Mouse (Mus musculus): ENCODE measurements at regions not wholly inside any gene's neighbourhood (a gene's known extent, or its start where the extent isn't known, plus 50 kb on each side); places are given as distances from the start of the nearest gene placed in this dataset.

DNA sequence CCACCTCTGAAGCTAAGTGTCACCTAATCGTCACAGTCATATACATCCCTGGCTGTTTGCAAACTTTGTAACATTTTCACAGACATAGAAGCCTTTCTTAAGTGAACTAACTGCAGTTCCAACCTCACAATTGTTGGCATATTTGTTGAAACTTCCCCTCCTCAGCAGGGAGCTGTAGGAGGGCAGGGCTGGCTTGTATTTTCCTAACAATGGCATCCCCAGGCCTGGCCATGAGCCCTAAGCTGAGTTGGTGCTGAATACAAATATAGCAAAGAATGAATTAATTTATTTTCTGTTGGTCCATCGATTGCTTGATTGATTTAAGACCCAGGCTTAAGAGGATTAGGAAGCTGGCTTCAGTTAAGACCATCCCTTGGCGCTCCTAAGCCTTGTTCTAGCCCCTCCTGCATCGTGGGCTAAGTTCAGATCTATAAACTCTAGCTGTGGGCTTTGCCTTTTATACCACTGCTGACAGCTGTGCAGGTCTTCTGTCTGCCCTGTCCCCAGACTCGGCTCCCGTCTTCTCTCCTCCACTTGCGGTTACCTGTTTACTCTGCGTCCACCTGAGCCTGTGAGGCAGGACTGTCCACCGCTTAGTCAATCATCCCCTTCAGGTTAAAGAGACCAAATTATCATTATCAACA lies 269.8 kb downstream of the Hlx start:
- no peaks in the 10 kb centered on the region for H3K27me3 ChIP-seq (ENCODE audit: control insufficient read depth, insufficient read depth, low read length)
- H3K4me3 ChIP-seq (ENCODE audit: control insufficient read depth, low read depth, low read length): no peak overlapping the region
- H3K27ac ChIP-seq (ENCODE audit: control insufficient read depth, insufficient read depth, low read depth, low read length): no peak overlapping the region
- no peaks in the 10 kb centered on the region for H3K36me3 ChIP-seq (ENCODE audit: control insufficient read depth, insufficient read depth, low read length)
- H3K4me1 ChIP-seq (ENCODE audit: control insufficient read depth, insufficient read depth, low read length): no peaks in the 10 kb centered on the region
- TF ChIP-seq POLR2A (IDR thresholded peaks at IDR 0.05; ENCODE audit: control insufficient read depth, low read depth, low read length): no peak
- TF ChIP-seq CTCF (IDR thresholded peaks at IDR 0.05; ENCODE audit: control insufficient read depth, insufficient read depth, insufficient replicate concordance, low read depth, low read length): no peak

DNA sequence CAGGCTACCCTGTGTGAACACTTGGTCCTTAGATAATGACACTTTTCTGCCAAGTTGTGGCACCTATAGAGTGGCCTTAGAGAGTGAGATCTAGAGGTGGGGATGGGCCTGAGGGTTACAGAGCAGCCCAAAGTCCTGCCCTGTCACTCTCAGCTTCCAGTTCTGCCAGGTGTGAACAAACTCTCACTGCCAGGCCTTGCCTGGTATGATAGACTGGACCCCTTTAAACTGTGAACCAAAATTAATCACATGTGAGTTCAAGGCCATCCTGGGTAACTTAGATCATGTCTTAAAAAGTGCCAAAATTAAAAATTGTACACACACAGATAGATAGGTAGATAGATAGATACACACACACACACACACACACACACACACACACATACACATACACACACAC lies 271.0 kb downstream of the Hlx start:
- no peak for TF ChIP-seq POLR2A (IDR thresholded peaks at IDR 0.05; ENCODE audit: control insufficient read depth, low read depth, low read length)
- TF ChIP-seq CTCF (IDR thresholded peaks at IDR 0.05; ENCODE audit: control insufficient read depth, insufficient read depth, insufficient replicate concordance, low read depth, low read length): no peak
- H3K27me3 ChIP-seq (ENCODE audit: control insufficient read depth, insufficient read depth, low read length): no peaks in the 10 kb centered on the region
- no peaks in the 10 kb centered on the region for H3K36me3 ChIP-seq (ENCODE audit: control insufficient read depth, insufficient read depth, low read length)
- H3K27ac ChIP-seq (ENCODE audit: control insufficient read depth, insufficient read depth, low read depth, low read length): no peak overlapping the region
- H3K4me1 ChIP-seq (ENCODE audit: control insufficient read depth, insufficient read depth, low read length): no peaks in the 10 kb centered on the region
- no peak overlapping the region for H3K4me3 ChIP-seq (ENCODE audit: control insufficient read depth, low read depth, low read length)

DNA sequence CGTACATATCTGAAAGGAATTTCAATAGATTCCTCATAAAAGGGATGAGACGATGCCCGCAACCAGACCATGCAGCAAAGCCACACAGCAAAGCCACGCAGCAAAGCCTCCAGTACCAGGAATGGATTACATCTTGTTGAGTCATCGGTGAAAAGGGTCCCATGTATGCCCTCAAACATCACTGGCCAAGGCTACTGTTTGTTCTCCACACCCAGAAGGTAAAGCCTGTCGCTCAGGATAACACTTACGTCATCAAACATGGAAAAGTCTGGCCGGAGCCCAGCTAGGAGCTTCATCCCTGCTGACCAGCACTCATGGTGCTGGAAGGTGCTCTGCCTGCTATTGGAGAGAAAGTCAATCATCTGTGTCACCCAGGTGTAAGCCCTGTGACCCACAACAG lies 275.7 kb downstream of the Hlx start:
- Histone ChIP-seq H3K27me3 (ENCODE audit: control insufficient read depth, insufficient read depth, low read length) (no peaks in the 10 kb centered on the region), H3K4me1 (ENCODE audit: control insufficient read depth, insufficient read depth, low read length) (no peaks in the 10 kb centered on the region), H3K27ac (ENCODE audit: control insufficient read depth, insufficient read depth, low read depth, low read length) (no peak overlapping the region), H3K36me3 (ENCODE audit: control insufficient read depth, insufficient read depth, low read length) (no peaks in the 10 kb centered on the region), H3K4me3 (ENCODE audit: control insufficient read depth, low read depth, low read length) (no peak overlapping the region)
- TF ChIP-seq POLR2A (IDR thresholded peaks at IDR 0.05; ENCODE audit: control insufficient read depth, low read depth, low read length) (no peak), CTCF (IDR thresholded peaks at IDR 0.05; ENCODE audit: control insufficient read depth, insufficient read depth, insufficient replicate concordance, low read depth, low read length) (no peak)

DNA sequence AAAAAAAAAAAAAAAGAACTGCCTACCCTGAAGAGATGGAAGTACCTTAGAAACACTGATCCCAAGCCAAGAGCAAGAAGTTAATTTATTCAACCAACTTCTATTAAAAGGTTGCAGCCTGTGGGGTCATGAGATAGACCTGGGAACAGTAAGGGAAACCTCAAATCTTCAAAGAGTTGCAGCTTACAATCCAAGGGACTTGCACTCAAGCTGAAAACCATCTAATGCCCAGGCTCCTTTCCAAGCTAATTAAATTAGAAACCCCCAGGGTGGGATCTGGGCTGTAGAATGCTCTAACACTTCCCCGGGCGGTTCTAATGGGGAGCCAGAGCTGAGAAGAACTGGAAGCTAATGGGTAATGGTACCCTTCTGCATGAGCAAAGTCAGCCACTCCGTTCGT lies 278.0 kb downstream of the Hlx start:
- no peaks in the 10 kb centered on the region for H3K4me1 ChIP-seq (ENCODE audit: control insufficient read depth, insufficient read depth, low read length)
- H3K36me3 ChIP-seq (ENCODE audit: control insufficient read depth, insufficient read depth, low read length): no peaks in the 10 kb centered on the region
- H3K27me3 ChIP-seq (ENCODE audit: control insufficient read depth, insufficient read depth, low read length): no peaks in the 10 kb centered on the region
- no peak overlapping the region for H3K27ac ChIP-seq (ENCODE audit: control insufficient read depth, insufficient read depth, low read depth, low read length)
- no peak overlapping the region for H3K4me3 ChIP-seq (ENCODE audit: control insufficient read depth, low read depth, low read length)
- TF ChIP-seq POLR2A (IDR thresholded peaks at IDR 0.05; ENCODE audit: control insufficient read depth, low read depth, low read length) (no peak), CTCF (IDR thresholded peaks at IDR 0.05; ENCODE audit: control insufficient read depth, insufficient read depth, insufficient replicate concordance, low read depth, low read length) (no peak)

DNA sequence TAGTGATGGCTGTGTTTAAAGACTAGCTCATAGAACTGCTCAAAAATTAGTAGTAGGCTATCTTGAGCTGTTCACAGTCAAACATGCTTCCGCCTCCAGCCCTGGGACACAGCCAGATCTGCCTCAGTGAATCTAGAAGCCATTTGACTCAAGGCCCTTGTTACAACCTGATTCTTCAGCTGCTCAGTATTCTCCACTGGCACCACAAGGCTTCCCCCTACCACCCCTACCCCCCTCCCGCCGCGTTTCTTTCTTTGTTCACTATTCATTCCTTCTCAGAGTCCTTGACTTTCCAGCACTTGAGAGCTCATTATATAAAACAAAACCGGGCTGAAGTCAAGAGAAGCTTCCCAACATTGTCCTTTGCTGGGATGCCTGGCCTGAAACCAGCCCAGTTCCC lies 278.7 kb downstream of the Hlx start:
- H3K4me3 ChIP-seq (ENCODE audit: control insufficient read depth, low read depth, low read length): peak overlapping the region; percentile 65
- no peak overlapping the region; the same call in 1 of the 2 replicates for H3K27ac ChIP-seq (ENCODE audit: control insufficient read depth, insufficient read depth, low read depth, low read length)
- peaks cover 4% of the 10 kb centered on the region for H3K4me1 ChIP-seq (ENCODE audit: control insufficient read depth, insufficient read depth, low read length)
- no peaks in the 10 kb centered on the region for H3K36me3 ChIP-seq (ENCODE audit: control insufficient read depth, insufficient read depth, low read length)
- H3K27me3 ChIP-seq (ENCODE audit: control insufficient read depth, insufficient read depth, low read length): no peaks in the 10 kb centered on the region
- TF ChIP-seq CTCF (IDR thresholded peaks at IDR 0.05; ENCODE audit: control insufficient read depth, insufficient read depth, insufficient replicate concordance, low read depth, low read length) (no peak), POLR2A (IDR thresholded peaks at IDR 0.05; ENCODE audit: control insufficient read depth, low read depth, low read length) (no peak)

DNA sequence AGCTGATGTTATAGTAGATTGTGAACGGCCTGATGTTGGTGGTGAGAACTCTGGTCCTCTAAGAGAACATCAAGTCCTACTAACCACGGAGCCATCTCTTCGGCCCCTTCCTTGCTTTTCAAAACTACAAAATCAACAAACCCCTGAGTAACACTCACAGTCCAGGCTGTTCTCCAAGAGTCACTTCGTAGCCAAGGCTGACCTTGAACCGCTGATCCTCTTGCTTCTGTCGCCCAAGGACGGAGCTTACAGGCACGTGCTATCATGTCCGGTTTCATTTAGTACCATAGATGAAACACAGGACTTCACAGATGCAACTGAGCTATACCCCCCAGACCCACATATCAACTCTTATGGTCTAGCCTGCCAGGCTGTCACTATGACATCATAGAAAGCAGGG lies 279.4 kb downstream of the Hlx start:
- TF ChIP-seq POLR2A (IDR thresholded peaks at IDR 0.05; ENCODE audit: control insufficient read depth, low read depth, low read length): peak; percentile 35; the same call in 1 of the 2 replicates
- no peak for TF ChIP-seq CTCF (IDR thresholded peaks at IDR 0.05; ENCODE audit: control insufficient read depth, insufficient read depth, insufficient replicate concordance, low read depth, low read length)
- Histone ChIP-seq H3K4me1 (ENCODE audit: control insufficient read depth, insufficient read depth, low read length) (peaks cover 6% of the 10 kb centered on the region), H3K27me3 (ENCODE audit: control insufficient read depth, insufficient read depth, low read length) (no peaks in the 10 kb centered on the region), H3K27ac (ENCODE audit: control insufficient read depth, insufficient read depth, low read depth, low read length) (peak overlapping the region; percentile 15; the same call in 1 of the 2 replicates), H3K36me3 (ENCODE audit: control insufficient read depth, insufficient read depth, low read length) (no peaks in the 10 kb centered on the region), H3K4me3 (ENCODE audit: control insufficient read depth, low read depth, low read length) (peak overlapping the region; percentile 77)

DNA sequence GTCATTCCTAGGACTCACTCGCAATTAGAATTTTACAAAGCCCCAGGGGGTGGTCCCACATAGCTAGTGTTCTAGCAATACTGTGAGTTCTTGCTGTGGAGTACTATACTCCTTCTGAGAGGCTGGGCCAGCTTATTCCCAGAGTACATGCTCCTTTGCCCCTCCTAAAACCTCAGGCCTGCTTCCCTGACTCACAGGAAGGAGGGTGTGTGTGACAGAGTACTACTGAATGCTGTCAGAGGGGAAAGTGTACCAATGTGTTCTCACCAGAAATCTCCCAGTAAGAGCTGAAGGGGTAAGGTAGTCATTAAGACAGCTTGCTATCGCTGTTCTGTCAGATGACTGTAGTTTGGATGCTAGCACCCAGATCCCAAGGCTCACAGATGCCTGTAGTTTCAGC lies 280.7 kb downstream of the Hlx start:
- Histone ChIP-seq H3K4me3 (ENCODE audit: control insufficient read depth, low read depth, low read length) (peak overlapping the region; percentile 77), H3K27ac (ENCODE audit: control insufficient read depth, insufficient read depth, low read depth, low read length) (no peak overlapping the region), H3K36me3 (ENCODE audit: control insufficient read depth, insufficient read depth, low read length) (no peaks in the 10 kb centered on the region), H3K4me1 (ENCODE audit: control insufficient read depth, insufficient read depth, low read length) (peaks cover 9% of the 10 kb centered on the region), H3K27me3 (ENCODE audit: control insufficient read depth, insufficient read depth, low read length) (no peaks in the 10 kb centered on the region)
- TF ChIP-seq POLR2A (IDR thresholded peaks at IDR 0.05; ENCODE audit: control insufficient read depth, low read depth, low read length) (no peak), CTCF (IDR thresholded peaks at IDR 0.05; ENCODE audit: control insufficient read depth, insufficient read depth, insufficient replicate concordance, low read depth, low read length) (no peak)
